Mouse (Mus musculus): Measurements from ENCODE around the gene Cox10. TPM values are rescaled to one million over a fixed set of nuclear protein-coding genes. Genes with fewer than 3 reads are reported as not detected.

Cox10 gene
- total and polyA plus RNA-seq, 2 experiments = 4.0 to 12.9 TPM

- Histone ChIP-seq H3K4me3 (ENCODE audit: insufficient read depth, low read depth, low read length) (no peak overlapping the region), H3K9ac (ENCODE audit: low read depth, low read length) (no peak overlapping the region), H3K27ac (replicated peaks; ENCODE audit: insufficient read depth, low read depth, low read length) (no peak overlapping the region), H3K36me3 (ENCODE audit: control insufficient read depth, insufficient read depth, low read length) (no peaks in the 10 kb centered on the region; the same call in 1 of the 2 replicates), H3K27me3 (ENCODE audit: control insufficient read depth, insufficient read depth, low read length) (no peaks in the 10 kb centered on the region), H3K79me2 (ENCODE audit: control insufficient read depth, insufficient read depth, low read length) (peaks cover 3% of the 10 kb centered on the region; the same call in 1 of the 2 replicates), H3K4me1 (ENCODE audit: control insufficient read depth, insufficient read depth, low read length) (no peaks in the 10 kb centered on the region)
- 98% methylated on average over 4 of the region's 4 CpGs for WGBS
- TF ChIP-seq CTCF (IDR thresholded peaks at IDR 0.05; ENCODE audit: low read depth, low read length) (no peak), POLR2A (IDR thresholded peaks at IDR 0.05; ENCODE audit: extremely low read depth, insufficient read depth, low read length) (no peak)
- no peak for DNase-seq (ENCODE audit: extremely low read depth, low read depth, low spot score)
Measured at GRCm38 (mm10) chr11:64035709-64036108, 43.6 kb downstream of the Cox10 start.

GRCm38 (mm10) chr11:64034686-64035085 lies 44.6 kb downstream of the Cox10 start:
- Histone ChIP-seq H3K79me2 (ENCODE audit: control insufficient read depth, insufficient read depth, low read length) (peaks cover 6% of the 10 kb centered on the region; the same call in 1 of the 2 replicates), H3K9ac (ENCODE audit: low read depth, low read length) (no peak overlapping the region), H3K4me3 (ENCODE audit: insufficient read depth, low read depth, low read length) (no peak overlapping the region), H3K27ac (replicated peaks; ENCODE audit: insufficient read depth, low read depth, low read length) (no peak overlapping the region), H3K36me3 (ENCODE audit: control insufficient read depth, insufficient read depth, low read length) (no peaks in the 10 kb centered on the region; the same call in none of the 2 replicates), H3K27me3 (ENCODE audit: control insufficient read depth, insufficient read depth, low read length) (no peaks in the 10 kb centered on the region), H3K4me1 (ENCODE audit: control insufficient read depth, insufficient read depth, low read length) (no peaks in the 10 kb centered on the region)
- WGBS = 53% methylated on average over 5 of the region's 5 CpGs
- TF ChIP-seq CTCF (IDR thresholded peaks at IDR 0.05; ENCODE audit: low read depth, low read length) (peak; percentile 36), POLR2A (IDR thresholded peaks at IDR 0.05; ENCODE audit: extremely low read depth, insufficient read depth, low read length) (no peak)
- DNase-seq (ENCODE audit: extremely low read depth, low read depth, low spot score) = peak; percentile 49

- no peak for TF ChIP-seq CTCF (IDR thresholded peaks at IDR 0.05; ENCODE audit: low read depth, low read length)
- TF ChIP-seq POLR2A (IDR thresholded peaks at IDR 0.05; ENCODE audit: extremely low read depth, insufficient read depth, low read length) = no peak
- H3K27ac ChIP-seq (replicated peaks; ENCODE audit: insufficient read depth, low read depth, low read length) = no peak overlapping the region
- H3K79me2 ChIP-seq (ENCODE audit: control insufficient read depth, insufficient read depth, low read length) = peaks cover 6% of the 10 kb centered on the region; the same call in 1 of the 2 replicates
- H3K4me1 ChIP-seq (ENCODE audit: control insufficient read depth, insufficient read depth, low read length) = no peaks in the 10 kb centered on the region
- H3K36me3 ChIP-seq (ENCODE audit: control insufficient read depth, insufficient read depth, low read length) = no peaks in the 10 kb centered on the region; the same call in 1 of the 2 replicates
- no peak overlapping the region for H3K4me3 ChIP-seq (ENCODE audit: insufficient read depth, low read depth, low read length)
- 89% methylated on average over 8 of the region's 8 CpGs for WGBS
- no peak for DNase-seq (ENCODE audit: extremely low read depth, low read depth, low spot score)
- H3K27me3 ChIP-seq (ENCODE audit: control insufficient read depth, insufficient read depth, low read length) = no peaks in the 10 kb centered on the region
- H3K9ac ChIP-seq (ENCODE audit: low read depth, low read length) = no peak overlapping the region
Measured at GRCm38 (mm10) chr11:64027423-64027822, 51.8 kb downstream of the Cox10 start.

- Histone ChIP-seq H3K4me3 (ENCODE audit: insufficient read depth, low read depth, low read length) (no peak overlapping the region), H3K36me3 (ENCODE audit: control insufficient read depth, insufficient read depth, low read length) (no peaks in the 10 kb centered on the region; the same call in 1 of the 2 replicates), H3K9ac (ENCODE audit: low read depth, low read length) (no peak overlapping the region), H3K4me1 (ENCODE audit: control insufficient read depth, insufficient read depth, low read length) (no peaks in the 10 kb centered on the region), H3K79me2 (ENCODE audit: control insufficient read depth, insufficient read depth, low read length) (peaks cover 6% of the 10 kb centered on the region; the same call in 1 of the 2 replicates), H3K27me3 (ENCODE audit: control insufficient read depth, insufficient read depth, low read length) (no peaks in the 10 kb centered on the region), H3K27ac (replicated peaks; ENCODE audit: insufficient read depth, low read depth, low read length) (no peak overlapping the region)
- TF ChIP-seq CTCF (IDR thresholded peaks at IDR 0.05; ENCODE audit: low read depth, low read length) (no peak), POLR2A (IDR thresholded peaks at IDR 0.05; ENCODE audit: extremely low read depth, insufficient read depth, low read length) (no peak)
- WGBS = 42% methylated on average over 4 of the region's 4 CpGs
- DNase-seq (ENCODE audit: extremely low read depth, low read depth, low spot score) = peak; percentile 21
Measured at GRCm38 (mm10) chr11:64025843-64026242, 53.4 kb downstream of the Cox10 start.

GRCm38 (mm10) chr11:64024575-64024974 lies 54.7 kb downstream of the Cox10 start:
- Histone ChIP-seq H3K27me3 (ENCODE audit: control insufficient read depth, insufficient read depth, low read length) (no peaks in the 10 kb centered on the region), H3K4me3 (ENCODE audit: insufficient read depth, low read depth, low read length) (no peak overlapping the region), H3K36me3 (ENCODE audit: control insufficient read depth, insufficient read depth, low read length) (no peaks in the 10 kb centered on the region; the same call in 1 of the 2 replicates), H3K9ac (ENCODE audit: low read depth, low read length) (no peak overlapping the region), H3K79me2 (ENCODE audit: control insufficient read depth, insufficient read depth, low read length) (peaks cover 3% of the 10 kb centered on the region; the same call in 1 of the 2 replicates), H3K27ac (replicated peaks; ENCODE audit: insufficient read depth, low read depth, low read length) (no peak overlapping the region), H3K4me1 (ENCODE audit: control insufficient read depth, insufficient read depth, low read length) (no peaks in the 10 kb centered on the region)
- no peak for DNase-seq (ENCODE audit: extremely low read depth, low read depth, low spot score)
- TF ChIP-seq POLR2A (IDR thresholded peaks at IDR 0.05; ENCODE audit: extremely low read depth, insufficient read depth, low read length) (no peak), CTCF (IDR thresholded peaks at IDR 0.05; ENCODE audit: low read depth, low read length) (no peak)
- WGBS = 94% methylated on average over 7 of the region's 7 CpGs

GRCm38 (mm10) chr11:64023380-64023981 lies 55.8 kb downstream of the Cox10 start:
- H3K79me2 ChIP-seq (ENCODE audit: control insufficient read depth, insufficient read depth, low read length) = peaks cover 3% of the 10 kb centered on the region; the same call in 1 of the 2 replicates
- H3K4me3 ChIP-seq (ENCODE audit: insufficient read depth, low read depth, low read length) = no peak overlapping the region
- no peaks in the 10 kb centered on the region for H3K4me1 ChIP-seq (ENCODE audit: control insufficient read depth, insufficient read depth, low read length)
- TF ChIP-seq CTCF (IDR thresholded peaks at IDR 0.05; ENCODE audit: low read depth, low read length) = no peak
- TF ChIP-seq POLR2A (IDR thresholded peaks at IDR 0.05; ENCODE audit: extremely low read depth, insufficient read depth, low read length) = no peak
- H3K36me3 ChIP-seq (ENCODE audit: control insufficient read depth, insufficient read depth, low read length) = no peaks in the 10 kb centered on the region
- WGBS = 58% methylated on average over 15 of the region's 15 CpGs
- no peak for DNase-seq (ENCODE audit: extremely low read depth, low read depth, low spot score)
- H3K9ac ChIP-seq (ENCODE audit: low read depth, low read length) = no peak overlapping the region
- no peaks in the 10 kb centered on the region for H3K27me3 ChIP-seq (ENCODE audit: control insufficient read depth, insufficient read depth, low read length)
- H3K27ac ChIP-seq (replicated peaks; ENCODE audit: insufficient read depth, low read depth, low read length) = no peak overlapping the region

Measured in liver, adult 2 months (tissue).